Mouse (Mus musculus): ENCODE measurements around the gene Ttc37. TPM values are rescaled to one million over a fixed set of nuclear protein-coding genes. Genes with fewer than 3 reads are reported as not detected.

Ttc37 gene
- total and polyA plus RNA-seq, 2 experiments from 2014 or later, result 6.2 to 11.3 TPM

DNA sequence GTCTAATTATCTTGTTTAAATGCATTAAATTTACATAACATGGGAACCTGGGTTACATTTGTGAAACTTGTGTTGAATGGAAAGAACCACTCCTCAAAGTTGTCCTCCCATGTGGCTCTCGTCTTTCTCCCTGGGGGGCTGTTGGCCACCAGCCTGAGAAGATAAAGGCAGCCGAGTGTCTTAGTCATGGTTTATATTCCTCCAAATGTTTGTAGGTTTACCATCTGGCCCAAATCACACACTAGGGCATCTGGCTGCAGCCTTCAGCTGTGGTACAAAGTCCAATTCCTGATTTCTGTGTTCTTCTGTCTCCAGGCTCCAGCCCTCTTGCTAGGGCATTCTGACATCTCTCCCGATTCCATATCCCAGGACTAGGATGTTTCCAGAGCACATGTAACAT lies 91.7 kb downstream of the Ttc37 start:
- DNase-seq (ENCODE audit: low spot score) (no peak), ATAC-seq (no peak)
- WGBS, result 59% methylated on average over 3 of the region's 3 CpGs

DNA sequence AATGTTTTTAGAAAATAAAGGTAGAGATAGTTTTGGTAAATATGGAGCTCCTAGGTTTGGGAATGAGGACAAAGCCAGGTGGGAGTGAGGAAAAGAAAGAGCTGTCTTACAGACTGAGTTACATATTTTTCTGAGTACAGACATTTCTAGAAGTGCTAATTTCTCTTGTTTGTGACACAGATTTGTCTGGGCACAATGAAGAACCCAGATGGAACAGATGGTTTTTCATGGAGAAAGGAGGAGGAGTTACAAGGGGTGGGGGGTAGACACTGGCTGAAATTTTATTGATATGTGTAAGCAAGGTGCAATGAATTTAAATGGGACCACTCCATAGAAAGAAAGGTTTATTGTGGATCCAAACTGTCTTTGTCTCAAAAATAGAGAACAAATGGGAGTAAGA lies 96.4 kb downstream of the Ttc37 start:
- no peak overlapping the region for H3K4me3 ChIP-seq (ENCODE audit: low read length)
- no peaks in the 10 kb centered on the region for H3K4me1 ChIP-seq (ENCODE audit: insufficient read depth, low read length)
- H3K9me3 ChIP-seq (ENCODE audit: low read length), result no peaks in the 10 kb centered on the region
- no peak overlapping the region for H3K27ac ChIP-seq
- H3K36me3 ChIP-seq (ENCODE audit: insufficient read depth, low read length), result 0 out of 2 replicates have a peak, but pooled peaks cover 4% of the 10 kb centered on the region
- TF ChIP-seq CTCF (IDR thresholded peaks at IDR 0.05; ENCODE audit: low read depth), result no peak
- DNase-seq (ENCODE audit: low spot score), result no peak
- no peak overlapping the region for H3K4me2 ChIP-seq (ENCODE audit: low read depth, low read length)
- no peaks in the 10 kb centered on the region for H3K27me3 ChIP-seq (ENCODE audit: insufficient read depth, low read length)
- H3K9ac ChIP-seq (replicated peaks; ENCODE audit: low read length), result no peak overlapping the region
- no peak for ATAC-seq

More for the DNA sequence above, 91.7 kb downstream of the Ttc37 start:
- Histone ChIP-seq H3K4me1 (ENCODE audit: insufficient read depth, low read length) (no peaks in the 10 kb centered on the region), H3K9me3 (ENCODE audit: low read length) (no peaks in the 10 kb centered on the region), H3K4me3 (ENCODE audit: low read length) (no peak overlapping the region), H3K36me3 (ENCODE audit: insufficient read depth, low read length) (peaks cover 12% of the 10 kb centered on the region; the same call in 1 of the 2 replicates), H3K4me2 (ENCODE audit: low read depth, low read length) (no peak overlapping the region), H3K9ac (replicated peaks; ENCODE audit: low read length) (no peak overlapping the region), H3K27ac (no peak overlapping the region), H3K27me3 (ENCODE audit: insufficient read depth, low read length) (no peaks in the 10 kb centered on the region)
- no peak for TF ChIP-seq CTCF (IDR thresholded peaks at IDR 0.05; ENCODE audit: low read depth)

- H3K4me2 ChIP-seq (ENCODE audit: low read depth, low read length), result no peak overlapping the region
- H3K9me3 ChIP-seq (ENCODE audit: low read length), result no peaks in the 10 kb centered on the region
- no peak overlapping the region for H3K27ac ChIP-seq
- no peaks in the 10 kb centered on the region for H3K27me3 ChIP-seq (ENCODE audit: insufficient read depth, low read length)
- 89% methylated on average over 8 of the region's 8 CpGs for WGBS
- DNase-seq (ENCODE audit: low spot score), result no peak
- ATAC-seq, result no peak
- 0 out of 2 replicates have a peak, but pooled peaks cover 3% of the 10 kb centered on the region for H3K36me3 ChIP-seq (ENCODE audit: insufficient read depth, low read length)
- no peak for TF ChIP-seq CTCF (IDR thresholded peaks at IDR 0.05; ENCODE audit: low read depth)
- H3K9ac ChIP-seq (replicated peaks; ENCODE audit: low read length), result no peak overlapping the region
- H3K4me3 ChIP-seq (ENCODE audit: low read length), result no peak overlapping the region
- no peaks in the 10 kb centered on the region for H3K4me1 ChIP-seq (ENCODE audit: insufficient read depth, low read length)
These were observed 97.1 kb downstream of the Ttc37 start for GRCm38 (mm10) chr13:76195431-76196138.

- Histone ChIP-seq H3K4me3 (ENCODE audit: low read length) (no peak overlapping the region), H3K4me1 (ENCODE audit: insufficient read depth, low read length) (no peaks in the 10 kb centered on the region), H3K27me3 (ENCODE audit: insufficient read depth, low read length) (no peaks in the 10 kb centered on the region), H3K27ac (no peak overlapping the region), H3K36me3 (ENCODE audit: insufficient read depth, low read length) (no peaks in the 10 kb centered on the region), H3K4me2 (ENCODE audit: low read depth, low read length) (no peak overlapping the region), H3K9ac (replicated peaks; ENCODE audit: low read length) (no peak overlapping the region), H3K9me3 (ENCODE audit: low read length) (no peaks in the 10 kb centered on the region)
- no peak for TF ChIP-seq CTCF (IDR thresholded peaks at IDR 0.05; ENCODE audit: low read depth)
- no peak for ATAC-seq
- WGBS, result 76% methylated on average over 3 of the region's 3 CpGs
- no peak for DNase-seq (ENCODE audit: low spot score)
These were observed 98.8 kb downstream of the Ttc37 start for GRCm38 (mm10) chr13:76197297-76197848.

GRCm38 (mm10) chr13:76199943-76200342 lies 101.4 kb downstream of the Ttc37 start:
- no peaks in the 10 kb centered on the region for H3K36me3 ChIP-seq (ENCODE audit: insufficient read depth, low read length)
- H3K4me3 ChIP-seq (ENCODE audit: low read length), result no peak overlapping the region
- no peak overlapping the region for H3K9ac ChIP-seq (replicated peaks; ENCODE audit: low read length)
- no peaks in the 10 kb centered on the region for H3K27me3 ChIP-seq (ENCODE audit: insufficient read depth, low read length)
- no peaks in the 10 kb centered on the region for H3K9me3 ChIP-seq (ENCODE audit: low read length)
- ATAC-seq (no peak), DNase-seq (ENCODE audit: low spot score) (no peak)
- no peaks in the 10 kb centered on the region for H3K4me1 ChIP-seq (ENCODE audit: insufficient read depth, low read length)
- H3K4me2 ChIP-seq (ENCODE audit: low read depth, low read length), result no peak overlapping the region
- no peak for TF ChIP-seq CTCF (IDR thresholded peaks at IDR 0.05; ENCODE audit: low read depth)
- 89% methylated on average over 4 of the region's 4 CpGs for WGBS
- no peak overlapping the region for H3K27ac ChIP-seq

DNA sequence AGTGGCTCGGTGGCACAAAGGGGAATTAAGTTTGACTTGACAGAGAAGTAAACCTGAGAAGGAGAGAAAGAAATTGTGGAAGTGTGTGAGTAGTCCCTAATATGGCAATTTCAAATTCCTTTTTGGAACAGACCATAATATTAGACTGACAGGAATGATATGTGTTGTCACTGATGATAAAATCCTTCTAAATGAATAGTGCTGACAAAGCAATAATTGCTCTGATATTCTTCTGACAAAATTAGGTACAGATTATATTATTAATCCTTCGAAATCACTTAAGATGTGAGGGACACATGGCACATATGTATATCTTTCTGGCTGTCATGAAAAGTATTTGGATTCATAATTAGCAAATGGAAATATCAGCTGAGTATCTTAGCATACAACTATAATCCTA lies 116.4 kb downstream of the Ttc37 start:
- Histone ChIP-seq H3K36me3 (ENCODE audit: insufficient read depth, low read length) (no peaks in the 10 kb centered on the region), H3K4me1 (ENCODE audit: insufficient read depth, low read length) (no peaks in the 10 kb centered on the region), H3K9me3 (ENCODE audit: low read length) (no peaks in the 10 kb centered on the region), H3K9ac (replicated peaks; ENCODE audit: low read length) (no peak overlapping the region), H3K4me3 (ENCODE audit: low read length) (no peak overlapping the region), H3K27me3 (ENCODE audit: insufficient read depth, low read length) (no peaks in the 10 kb centered on the region), H3K4me2 (ENCODE audit: low read depth, low read length) (no peak overlapping the region), H3K27ac (no peak overlapping the region)
- DNase-seq (ENCODE audit: low spot score), result no peak
- 93% methylated on average over 2 of the region's 2 CpGs for WGBS
- TF ChIP-seq CTCF (IDR thresholded peaks at IDR 0.05; ENCODE audit: low read depth), result no peak
- no peak for ATAC-seq

- no peak overlapping the region for H3K4me2 ChIP-seq (ENCODE audit: low read depth, low read length)
- H3K4me1 ChIP-seq (ENCODE audit: insufficient read depth, low read length), result no peaks in the 10 kb centered on the region
- H3K4me3 ChIP-seq (ENCODE audit: low read length), result no peak overlapping the region
- H3K36me3 ChIP-seq (ENCODE audit: insufficient read depth, low read length), result no peaks in the 10 kb centered on the region
- no peaks in the 10 kb centered on the region for H3K9me3 ChIP-seq (ENCODE audit: low read length)
- TF ChIP-seq CTCF (IDR thresholded peaks at IDR 0.05; ENCODE audit: low read depth), result peak; percentile 69
- WGBS, result 50% methylated on average over 2 of the region's 2 CpGs
- no peak overlapping the region for H3K27ac ChIP-seq
- DNase-seq (ENCODE audit: low spot score) (peak; percentile 63), ATAC-seq (peak; percentile 82)
- H3K27me3 ChIP-seq (ENCODE audit: insufficient read depth, low read length), result no peaks in the 10 kb centered on the region
- no peak overlapping the region for H3K9ac ChIP-seq (replicated peaks; ENCODE audit: low read length)
These were observed 116.9 kb downstream of the Ttc37 start for GRCm38 (mm10) chr13:76215397-76215796.

Other genes starting within 250 kb of the Ttc37 start
- 30.8 and 34.9 TPM in 2 replicates for gene Rhobtb3, start 154.8 kb upstream of the Ttc37 start, total RNA-seq (2014; rRNA removed)
- gene Rhobtb3, start 154.8 kb upstream of the Ttc37 start, polyA plus RNA-seq (2015; fragmentation: Nextera tagmentation; extraction: Ambion mirVana), result 14.1 and 14.2 TPM in 2 replicates
- gene Spata9, start 131.6 kb upstream of the Ttc37 start, total RNA-seq (2014; rRNA removed), result 0.16 and 1.5 TPM in 2 replicates
- 3.5 and 3.8 TPM in 2 replicates for gene Spata9, start 131.6 kb upstream of the Ttc37 start, polyA plus RNA-seq (2015; fragmentation: Nextera tagmentation; extraction: Ambion mirVana)
- gene Rfesd, start 80.0 kb upstream of the Ttc37 start, total RNA-seq (2014; rRNA removed), result 12.9 and 16.3 TPM in 2 replicates
- 22.3 and 23.9 TPM in 2 replicates for gene Rfesd, start 80.0 kb upstream of the Ttc37 start, polyA plus RNA-seq (2015; fragmentation: Nextera tagmentation; extraction: Ambion mirVana)
- 2.8 and 5.2 TPM in 2 replicates for gene Gpr150, start 41.7 kb upstream of the Ttc37 start, total RNA-seq (2014; rRNA removed)
- 3.8 and 4.0 TPM in 2 replicates for gene Gpr150, start 41.7 kb upstream of the Ttc37 start, polyA plus RNA-seq (2015; fragmentation: Nextera tagmentation; extraction: Ambion mirVana)
- 6.7 and 8.7 TPM in 2 replicates for gene Arsk, start 74 bp upstream of the Ttc37 start, total RNA-seq (2014; rRNA removed)
- gene Arsk, start 74 bp upstream of the Ttc37 start, polyA plus RNA-seq (2015; fragmentation: Nextera tagmentation; extraction: Ambion mirVana), result 5.1 and 6.3 TPM in 2 replicates
- gene Fam81b, start 206.3 kb downstream of the Ttc37 start, total RNA-seq (2014; rRNA removed), result not detected in 2 replicates
- 1.2 and 1.3 TPM in 2 replicates for gene Fam81b, start 206.3 kb downstream of the Ttc37 start, polyA plus RNA-seq (2015; fragmentation: Nextera tagmentation; extraction: Ambion mirVana)

Data from hindbrain, postnatal 0 days (tissue).